Mouse (Mus musculus): ENCODE results near the gene C2cd2.
A peak's percentile ranks its signal among the peaks of the same experiment; 100 is the strongest.

Gene C2cd2

GRCm38 (mm10) chr16:97882891-97883290 is 79.5 kb downstream of the C2cd2 start:
- DNase-seq (ENCODE audit: low spot score): no peak

GRCm38 (mm10) chr16:97879134-97879533 is 83.3 kb downstream of the C2cd2 start:
- DNase-seq (ENCODE audit: low spot score): peak; percentile 49

- no peak for DNase-seq (ENCODE audit: low spot score)
Observed at GRCm38 (mm10) chr16:97877502-97877901, 84.9 kb downstream of the C2cd2 start.

GRCm38 (mm10) chr16:97875101-97875500 is 87.3 kb downstream of the C2cd2 start:
- no peak for DNase-seq (ENCODE audit: low spot score)

- DNase-seq (ENCODE audit: low spot score): no peak
Observed at GRCm38 (mm10) chr16:97874376-97874775, 88.0 kb downstream of the C2cd2 start.

- no peak for DNase-seq (ENCODE audit: low spot score)
Observed at GRCm38 (mm10) chr16:97872657-97873056, 89.7 kb downstream of the C2cd2 start.

GRCm38 (mm10) chr16:97869193-97870102 is 93.0 kb downstream of the C2cd2 start:
- no peak for DNase-seq (ENCODE audit: low spot score)

GRCm38 (mm10) chr16:97863932-97864467 is 98.4 kb downstream of the C2cd2 start:
- no peak for DNase-seq (ENCODE audit: low spot score)

GRCm38 (mm10) chr16:97856050-97856449 is 106.3 kb downstream of the C2cd2 start:
- no peak for DNase-seq (ENCODE audit: low spot score)

- DNase-seq (ENCODE audit: low spot score): peak; percentile 88
Observed at GRCm38 (mm10) chr16:97851741-97852319, 110.6 kb downstream of the C2cd2 start, which contains the start of gene Prdm15. Gene Prdm15 (minus strand): TSS chr16:97851850.

GRCm38 (mm10) chr16:97851061-97851740 is 111.2 kb downstream of the C2cd2 start:
- peak; percentile 90 for DNase-seq (ENCODE audit: low spot score)

GRCm38 (mm10) chr16:97850667-97851060 is 111.7 kb downstream of the C2cd2 start:
- no peak for DNase-seq (ENCODE audit: low spot score)

- DNase-seq (ENCODE audit: low spot score): no peak
Observed at GRCm38 (mm10) chr16:97848832-97849231, 113.6 kb downstream of the C2cd2 start.

GRCm38 (mm10) chr16:97844967-97845937 is 117.1 kb downstream of the C2cd2 start:
- DNase-seq (ENCODE audit: low spot score): peak; percentile 29

- DNase-seq (ENCODE audit: low spot score): no peak
Observed at GRCm38 (mm10) chr16:97832154-97832553, 130.2 kb downstream of the C2cd2 start.

GRCm38 (mm10) chr16:97828207-97828606 is 134.2 kb downstream of the C2cd2 start:
- no peak for DNase-seq (ENCODE audit: low spot score)

- no peak for DNase-seq (ENCODE audit: low spot score)
Observed at GRCm38 (mm10) chr16:97823311-97824007, 138.9 kb downstream of the C2cd2 start.

- DNase-seq (ENCODE audit: low spot score): no peak
Observed at GRCm38 (mm10) chr16:97819532-97819931, 142.9 kb downstream of the C2cd2 start.

GRCm38 (mm10) chr16:97817414-97817813 is 145.0 kb downstream of the C2cd2 start:
- DNase-seq (ENCODE audit: low spot score): no peak

GRCm38 (mm10) chr16:97815269-97815668 is 147.1 kb downstream of the C2cd2 start:
- DNase-seq (ENCODE audit: low spot score): no peak

- DNase-seq (ENCODE audit: low spot score): no peak
Observed at GRCm38 (mm10) chr16:97814060-97814459, 148.3 kb downstream of the C2cd2 start.

All from lung, postnatal 25 days (tissue).